Mouse (Mus musculus): ENCODE results near the gene Ggct. TPM values are rescaled to one million over a fixed set of nuclear protein-coding genes. Genes with fewer than 3 reads are reported as not detected.

The Ggct gene
- total RNA-seq, 1 experiment, result 25.4 TPM

GRCm38 (mm10) chr6:54934313-54934712, 58.4 kb downstream of the Ggct start:
- Histone ChIP-seq H3K9me3 (ENCODE audit: control insufficient read depth, insufficient read depth, low read depth, low read length) (no peaks in the 10 kb centered on the region), H3K27ac (ENCODE audit: insufficient read depth, low read depth, low read length, poor library complexity, severe bottlenecking) (no peak overlapping the region), H3K4me3 (ENCODE audit: insufficient read depth in 1 of 2, low read depth in 1 of 2, low read length in 2 of 2, poor library complexity in 1 of 2, severe bottlenecking in 1 of 2) (no peak overlapping the region), H3K9ac (ENCODE audit: insufficient read depth, low read depth, low read length, poor library complexity, severe bottlenecking) (no peak overlapping the region), H3K36me3 (ENCODE audit: control insufficient read depth, insufficient read depth, low read length, poor library complexity, severe bottlenecking) (no peaks in the 10 kb centered on the region), H3K4me1 (ENCODE audit: control insufficient read depth in 2 of 2, insufficient read depth in 2 of 2, low read length in 2 of 2, poor library complexity in 1 of 2) (no peaks in the 10 kb centered on the region)
- DNase-seq (ENCODE audit: low read depth, low spot score), result no peak
- in situ Hi-C loops (cut with MboI; ENCODE audit: low sequenced_read_pairs in 2 of 2, unreplicated experiment in 2 of 2), result no loop called here
- TF ChIP-seq CHD2 (IDR thresholded peaks at IDR 0.05; ENCODE audit: low read depth, low read length) (no peak), MAFK (IDR thresholded peaks at IDR 0.05; ENCODE audit: insufficient read depth, low read depth, low read length) (no peak), ZNF384 (IDR thresholded peaks at IDR 0.05; ENCODE audit: low read depth, low read length) (no peak), HCFC1 (IDR thresholded peaks at IDR 0.05; ENCODE audit: borderline replicate concordance, insufficient read depth, low read length) (no peak), ZC3H11A (IDR thresholded peaks at IDR 0.05; ENCODE audit: borderline replicate concordance, low read depth, low read length) (no peak)

DNA sequence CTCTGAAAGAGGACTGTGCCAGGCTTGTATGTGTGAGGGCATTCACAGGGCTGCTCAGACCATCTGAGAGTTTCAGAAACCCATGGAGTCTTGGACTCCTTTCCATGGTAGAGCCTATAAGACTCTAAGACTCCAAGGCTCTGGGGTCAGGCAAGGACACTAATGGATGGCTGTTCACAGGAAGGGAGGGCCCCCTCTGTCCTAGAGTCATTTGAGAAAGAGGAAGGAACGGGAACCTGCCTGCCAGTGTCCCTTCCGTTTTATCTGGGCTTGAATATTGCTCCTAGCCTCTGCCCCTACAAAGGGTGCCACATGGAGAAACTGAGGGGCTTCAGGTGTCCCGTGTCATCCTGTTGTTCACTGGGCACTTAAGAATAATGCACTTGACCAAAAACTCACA, 58.9 kb downstream of the Ggct start:
- H3K36me3 ChIP-seq (ENCODE audit: control insufficient read depth, insufficient read depth, low read length, poor library complexity, severe bottlenecking), result no peaks in the 10 kb centered on the region
- H3K27ac ChIP-seq (ENCODE audit: insufficient read depth, low read depth, low read length, poor library complexity, severe bottlenecking), result no peak overlapping the region
- H3K4me1 ChIP-seq (ENCODE audit: control insufficient read depth in 2 of 2, insufficient read depth in 2 of 2, low read length in 2 of 2, poor library complexity in 1 of 2), result no peaks in the 10 kb centered on the region
- no peak for TF ChIP-seq MAFK (IDR thresholded peaks at IDR 0.05; ENCODE audit: insufficient read depth, low read depth, low read length)
- TF ChIP-seq ZNF384 (IDR thresholded peaks at IDR 0.05; ENCODE audit: low read depth, low read length), result no peak
- TF ChIP-seq HCFC1 (IDR thresholded peaks at IDR 0.05; ENCODE audit: borderline replicate concordance, insufficient read depth, low read length), result no peak
- DNase-seq (ENCODE audit: low read depth, low spot score), result no peak
- H3K4me3 ChIP-seq (ENCODE audit: insufficient read depth in 1 of 2, low read depth in 1 of 2, low read length in 2 of 2, poor library complexity in 1 of 2, severe bottlenecking in 1 of 2), result no peak overlapping the region
- no peak overlapping the region for H3K9ac ChIP-seq (ENCODE audit: insufficient read depth, low read depth, low read length, poor library complexity, severe bottlenecking)
- no peaks in the 10 kb centered on the region for H3K9me3 ChIP-seq (ENCODE audit: control insufficient read depth, insufficient read depth, low read depth, low read length)
- in situ Hi-C loops (cut with MboI; ENCODE audit: low sequenced_read_pairs in 2 of 2, unreplicated experiment in 2 of 2), result no loop called here

DNA sequence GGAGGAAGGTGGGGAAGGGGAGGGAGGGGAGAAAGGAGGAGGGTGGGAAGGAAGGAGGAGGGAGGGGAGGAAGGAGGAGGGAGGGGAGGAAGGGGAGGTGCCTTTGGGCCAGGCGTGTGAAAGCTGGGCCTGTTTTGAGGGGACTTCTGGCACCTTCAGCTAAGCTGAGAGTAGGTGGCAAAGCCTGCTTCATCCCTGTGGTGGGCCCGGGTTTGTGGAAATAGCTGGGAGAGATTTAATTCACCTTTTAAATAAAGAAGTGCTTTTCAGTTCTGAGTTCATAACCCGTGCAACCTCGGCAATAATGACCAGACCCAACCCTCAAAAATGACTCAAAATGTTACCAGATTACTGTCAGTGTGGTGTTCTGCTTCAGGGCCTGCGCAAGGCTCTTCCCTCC, 59.5 kb downstream of the Ggct start:
- DNase-seq (ENCODE audit: low read depth, low spot score), result no peak
- TF ChIP-seq HCFC1 (IDR thresholded peaks at IDR 0.05; ENCODE audit: borderline replicate concordance, insufficient read depth, low read length) (no peak), CHD2 (IDR thresholded peaks at IDR 0.05; ENCODE audit: low read depth, low read length) (no peak), ZC3H11A (IDR thresholded peaks at IDR 0.05; ENCODE audit: borderline replicate concordance, low read depth, low read length) (no peak), MAFK (IDR thresholded peaks at IDR 0.05; ENCODE audit: insufficient read depth, low read depth, low read length) (no peak), ZNF384 (IDR thresholded peaks at IDR 0.05; ENCODE audit: low read depth, low read length) (no peak)
- Histone ChIP-seq H3K27ac (ENCODE audit: insufficient read depth, low read depth, low read length, poor library complexity, severe bottlenecking) (no peak overlapping the region), H3K4me3 (ENCODE audit: insufficient read depth in 1 of 2, low read depth in 1 of 2, low read length in 2 of 2, poor library complexity in 1 of 2, severe bottlenecking in 1 of 2) (no peak overlapping the region), H3K4me1 (ENCODE audit: control insufficient read depth in 2 of 2, insufficient read depth in 2 of 2, low read length in 2 of 2, poor library complexity in 1 of 2) (no peaks in the 10 kb centered on the region), H3K9me3 (ENCODE audit: control insufficient read depth, insufficient read depth, low read depth, low read length) (no peaks in the 10 kb centered on the region), H3K36me3 (ENCODE audit: control insufficient read depth, insufficient read depth, low read length, poor library complexity, severe bottlenecking) (no peaks in the 10 kb centered on the region), H3K9ac (ENCODE audit: insufficient read depth, low read depth, low read length, poor library complexity, severe bottlenecking) (no peak overlapping the region)
- in situ Hi-C loops (cut with MboI; ENCODE audit: low sequenced_read_pairs in 2 of 2, unreplicated experiment in 2 of 2), result no loop called here

Other genes starting within 250 kb of the Ggct start
- gene Znrf2, start 176.0 kb downstream of the Ggct start, total RNA-seq (2012; rRNA removed), result 24.4 and 35.0 TPM in 2 replicates
- 1.3 and 1.6 TPM in 2 replicates for gene Nod1, start 20.3 kb downstream of the Ggct start, total RNA-seq (2012; rRNA removed)
- 201 and 232 TPM in 2 replicates for gene Gars, start 45.1 kb upstream of the Ggct start, total RNA-seq (2012; rRNA removed)
- gene Crhr2, start 140.1 kb upstream of the Ggct start, total RNA-seq (2012; rRNA removed), result 0.67 and 1.1 TPM in 2 replicates
- not detected in 2 replicates for gene Inmt, start 182.1 kb upstream of the Ggct start, total RNA-seq (2012; rRNA removed)
- 3.0 TPM in 2 replicates for gene Mindy4, start 210.4 kb upstream of the Ggct start, total RNA-seq (2012; rRNA removed)

All from ES-E14 (cell line).